Mouse (Mus musculus) neural tube, embryonic 15.5 days (tissue): ENCODE measurements around the gene Sult2a6. TPM values are rescaled to one million over a fixed set of nuclear protein-coding genes. Genes with fewer than 3 reads are reported as not detected.

Experiments
- ATAC-seq: fragments of 200-750 bp; cut with Nextera tagmentation; 2 replicates; pipeline ENCODE4 v1.8.0; 2017; ENCODE audit warnings: mild to moderate bottlenecking, moderate TSS enrichment, moderate library complexity; ENCODE audit not compliant: low FRiP score
- H3K27ac ChIP-seq: fragments of 300-500 bp; sonication (generic); replicated peaks from 2 replicates; pipeline ENCODE4 v1.5.1; 2015; ENCODE audit warnings: mild to moderate bottlenecking, inconsistent platforms
- H3K27me3 ChIP-seq: fragments of 300-500 bp; sonication (generic); replicated peaks from 2 replicates; pipeline ENCODE4 v1.6.1; 2015; ENCODE audit warnings: inconsistent platforms
- H3K36me3 ChIP-seq: fragments of 300-500 bp; sonication (generic); 2 replicates; pipeline ENCODE4 v1.6.1; 2015; ENCODE audit warnings: inconsistent platforms
- H3K4me1 ChIP-seq: fragments of 300-500 bp; sonication (generic); 2 replicates; pipeline ENCODE4 v1.6.1; 2015; ENCODE audit warnings: inconsistent platforms
- H3K4me2 ChIP-seq: fragments of 300-500 bp; sonication (generic); 2 replicates; pipeline ENCODE4 v1.6.1; 2015; ENCODE audit warnings: inconsistent platforms, mild to moderate bottlenecking, moderate library complexity
- H3K4me3 ChIP-seq: fragments of 300-500 bp; sonication (generic); replicated peaks from 2 replicates; pipeline ENCODE4 v1.5.1; 2015; ENCODE audit warnings: mild to moderate bottlenecking, inconsistent platforms
- H3K9ac ChIP-seq: fragments of 300-500 bp; sonication (generic); replicated peaks from 2 replicates; pipeline ENCODE4 v1.6.1; 2015; ENCODE audit warnings: mild to moderate bottlenecking, inconsistent platforms
- H3K9me3 ChIP-seq: fragments of 300-500 bp; sonication (generic); replicated peaks from 2 replicates; pipeline ENCODE4 v1.6.1; 2016; ENCODE audit warnings: inconsistent platforms
- WGBS: fragments of 180-500 bp; shearing (Covaris S2); methylation state at CpG from one replicate; pipeline ENCODE4 v1.1.7; 2015; ENCODE audit warnings: mixed read lengths; 5-methylcytosine and 5-hydroxymethylcytosine counted together
- polyA plus RNA-seq: library from polyadenylated mRNA; unstranded; fragments of >200 nt; fragmentation: Nextera tagmentation; extraction: Ambion mirVana; gene quantifications from 2 replicates; pipeline ENCODE4 v1.2.1, GENCODE M21; 2015

Gene Sult2a6
- polyA plus RNA-seq = not detected in 2 replicates

GRCm38 (mm10) chr7:14254770-14255169, at the start of gene Sult2a6:
TSS of gene Sult2a6 (minus strand) at chr7:14254870.
- Histone ChIP-seq H3K9ac (no peak within 1 kb of the TSS), H3K9me3 (no peaks in the 10 kb centered on the region), H3K36me3 (no peaks in the 10 kb centered on the region), H3K27ac (no peak within 1 kb of the TSS), H3K4me3 (no peak within 1 kb of the TSS), H3K27me3 (no peaks in the 10 kb centered on the region), H3K4me1 (no peaks in the 10 kb centered on the region), H3K4me2 (no peak within 1 kb of the TSS)
- no peak for ATAC-seq
- 80% methylated on average over 2 of the region's 2 CpGs for WGBS

- H3K36me3 ChIP-seq = no peaks in the 10 kb centered on the region
- H3K4me3 ChIP-seq = no peak overlapping the region
- no peaks in the 10 kb centered on the region for H3K4me1 ChIP-seq
- no peak overlapping the region for H3K27ac ChIP-seq
- no peak overlapping the region for H3K9ac ChIP-seq
- no peak overlapping the region for H3K4me2 ChIP-seq
- no peaks in the 10 kb centered on the region for H3K27me3 ChIP-seq
- H3K9me3 ChIP-seq = peaks cover 8% of the 10 kb centered on the region
- no peak for ATAC-seq
Measured at GRCm38 (mm10) chr7:14215231-14215630, 39.4 kb downstream of the Sult2a6 start.

GRCm38 (mm10) chr7:14203417-14203816, 51.3 kb downstream of the Sult2a6 start:
- Histone ChIP-seq H3K27me3 (no peaks in the 10 kb centered on the region), H3K27ac (no peak overlapping the region), H3K4me2 (no peak overlapping the region), H3K9ac (no peak overlapping the region), H3K36me3 (no peaks in the 10 kb centered on the region), H3K4me1 (no peaks in the 10 kb centered on the region), H3K4me3 (no peak overlapping the region), H3K9me3 (peaks cover 8% of the 10 kb centered on the region; the same call in 1 of the 2 replicates)
- 74% methylated on average over 2 of the region's 2 CpGs for WGBS
- ATAC-seq = no peak

GRCm38 (mm10) chr7:14202487-14202886, 52.2 kb downstream of the Sult2a6 start:
- no peak overlapping the region for H3K27ac ChIP-seq
- H3K9me3 ChIP-seq = 0 out of 2 replicates have a peak, but pooled peaks cover 3% of the 10 kb centered on the region
- no peak for ATAC-seq
- H3K4me2 ChIP-seq = no peak overlapping the region
- no peak overlapping the region for H3K9ac ChIP-seq
- H3K4me3 ChIP-seq = no peak overlapping the region
- H3K36me3 ChIP-seq = no peaks in the 10 kb centered on the region
- no peaks in the 10 kb centered on the region for H3K4me1 ChIP-seq
- no peaks in the 10 kb centered on the region for H3K27me3 ChIP-seq

Other genes with a start within 250 kb of the Sult2a6 start
- gene Sult2a3, start 131.8 kb downstream of the Sult2a6 start, polyA plus RNA-seq = not detected in 2 replicates
- gene Obox8, start 78.7 kb upstream of the Sult2a6 start, polyA plus RNA-seq = not detected in 2 replicates
- gene Sult2a8, start 191.9 kb upstream of the Sult2a6 start, polyA plus RNA-seq = not detected in 2 replicates
- not detected in 2 replicates for gene Sult2a7, start 239.4 kb upstream of the Sult2a6 start, polyA plus RNA-seq